In the genomic region with DNA sequence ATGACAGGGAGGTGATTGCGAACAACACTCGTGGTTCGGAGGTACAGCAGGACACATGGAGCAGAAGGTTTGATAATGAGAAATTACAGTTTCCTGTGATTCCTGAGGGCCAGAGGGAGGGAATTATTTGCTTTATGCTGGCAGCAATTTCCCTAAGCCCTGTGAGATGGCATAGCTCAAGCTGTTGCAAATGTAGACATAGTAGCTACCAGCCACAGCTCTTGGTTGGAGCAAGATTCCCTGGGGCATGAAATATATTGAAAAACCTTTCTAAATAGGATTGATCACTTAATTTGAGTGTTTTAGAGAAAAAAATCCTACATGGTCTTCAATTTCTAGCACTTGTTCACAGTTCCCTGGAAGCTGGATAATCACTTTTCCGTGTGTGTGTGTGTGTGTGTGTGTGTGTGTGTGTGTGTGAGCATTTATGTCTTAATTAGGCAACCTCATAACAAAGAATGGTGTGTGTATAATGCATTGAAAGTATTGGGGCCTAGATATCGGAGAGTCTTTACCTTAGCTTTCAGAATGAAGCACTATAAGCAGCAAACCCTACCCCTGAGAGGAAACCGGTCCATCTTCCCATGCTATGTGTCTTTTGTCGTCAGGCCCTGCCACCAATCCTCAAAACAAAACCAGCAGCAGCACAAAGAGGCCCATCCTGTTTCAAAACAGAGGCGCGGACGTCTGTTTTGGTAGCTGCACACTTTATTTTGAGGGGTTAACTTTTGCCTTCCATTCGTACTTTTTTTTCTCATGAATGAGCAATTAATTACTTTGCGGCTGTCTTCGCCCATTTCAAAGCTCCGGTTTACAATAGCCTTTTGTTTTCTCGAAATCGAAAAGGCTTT, we compare ENCODE assay signal across 12 mouse cellular contexts.
DNase-seq lines count a peak whose midpoint lies in the region; ATAC-seq lines count a peak whose summit lies in the region.
"Had no signal": no experiment of that assay in that cellular context is flagged by ENCODE, and none has a peak within 500 bp of the region (broad histone marks: within the 10 kb centered on the region; RNA-seq: fewer than 3 reads in every experiment).

No protein-coding gene starts in this region.

- 0 out of 2 replicates have a peak overlapping the region, but pooled peaks have one; percentile 10 for H3K4me2 ChIP-seq in kidney, embryonic 16.5 days (replicated peaks; ENCODE audit: low read depth, low read length)
- peak overlapping the region; percentile 17; the same call in 1 of the 2 replicates for H3K4me2 ChIP-seq in hindbrain, embryonic 11.5 days (replicated peaks; ENCODE audit: low read depth, low read length)
- H3K4me2 ChIP-seq in midbrain, embryonic 16.5 days (ENCODE audit: low read length): peak overlapping the region; percentile 26; the same call in 1 of the 2 replicates
- H3K4me2 ChIP-seq in heart, embryonic 11.5 days: no peak overlapping the region
- H3K4me2 ChIP-seq: limb, embryonic 13.5 days; lung, embryonic 15.5 days had no signal

- no peak for ATAC-seq in kidney, embryonic 16.5 days (ENCODE audit: low FRiP score, low TSS enrichment)
- ATAC-seq in hindbrain, embryonic 11.5 days (ENCODE audit: low FRiP score): peak; percentile 38; the same call in 1 of the 2 replicates
- ATAC-seq in midbrain, embryonic 16.5 days: 0 out of 2 replicates have a peak, but pooled peaks have one; percentile 45
- no peak for ATAC-seq in heart, embryonic 11.5 days (replicated peaks; ENCODE audit: insufficient number of reproducible peaks, low FRiP score, low TSS enrichment)
- ATAC-seq: intestine, postnatal 0 days had no signal

- no peak overlapping the region for H3K4me3 ChIP-seq in kidney, embryonic 16.5 days (ENCODE audit: low read length)
- no peak overlapping the region for H3K4me3 ChIP-seq in hindbrain, embryonic 11.5 days (ENCODE audit: low read depth, low read length)
- no peak overlapping the region for H3K4me3 ChIP-seq in midbrain, embryonic 16.5 days (ENCODE audit: low read depth, low read length)
- no peak overlapping the region for H3K4me3 ChIP-seq in heart, embryonic 11.5 days (ENCODE audit: low read depth, low read length)
- H3K4me3 ChIP-seq: limb, embryonic 13.5 days; lung, embryonic 15.5 days had no signal

- H3K27ac ChIP-seq in kidney, embryonic 16.5 days (ENCODE audit: low read length): no peak overlapping the region
- H3K27ac ChIP-seq in hindbrain, embryonic 11.5 days (ENCODE audit: low read depth, low read length): no peak overlapping the region
- no peak overlapping the region for H3K27ac ChIP-seq in midbrain, embryonic 16.5 days (ENCODE audit: low read length)
- H3K27ac ChIP-seq in heart, embryonic 11.5 days (ENCODE audit: low read depth, low read length): no peak overlapping the region
- H3K27ac ChIP-seq: limb, embryonic 13.5 days; lung, embryonic 15.5 days had no signal

- 53% methylated on average over 16 of the region's 16 CpGs for WGBS in kidney, embryonic 16.5 days
- 33% methylated on average over 16 of the region's 16 CpGs for WGBS in hindbrain, embryonic 11.5 days
- WGBS in midbrain, embryonic 16.5 days: 16% methylated on average over 16 of the region's 16 CpGs
- 73% methylated on average over 16 of the region's 16 CpGs for WGBS in heart, embryonic 11.5 days (ENCODE audit: insufficient replicate concordance)

- DNase-seq in kidney, adult 11 months: no peak
- DNase-seq in hindbrain, embryonic 11.5 days (ENCODE audit: low spot score): peak; percentile 32
- no peak for DNase-seq in urinary bladder, postnatal 4 days (ENCODE audit: low spot score in 2 of 2)
- no peak for DNase-seq in ovary, adult 18-20 months (ENCODE audit: low spot score)
- DNase-seq in heart, adult 18-20 months: no peak
- DNase-seq: cerebellum, postnatal 36 days had no signal

- no peaks in the 10 kb centered on the region for H3K36me3 ChIP-seq in kidney, embryonic 16.5 days (ENCODE audit: insufficient read depth, low read length)
- H3K36me3 ChIP-seq in hindbrain, embryonic 11.5 days (ENCODE audit: control insufficient read depth, insufficient read depth, low read length): no peaks in the 10 kb centered on the region
- no peaks in the 10 kb centered on the region for H3K36me3 ChIP-seq in midbrain, embryonic 16.5 days (ENCODE audit: control insufficient read depth, insufficient read depth, low read length)
- no peaks in the 10 kb centered on the region for H3K36me3 ChIP-seq in heart, embryonic 11.5 days (ENCODE audit: control insufficient read depth, insufficient read depth, low read length)
- H3K36me3 ChIP-seq: limb, embryonic 13.5 days; lung, embryonic 15.5 days had no signal

- H3K4me1 ChIP-seq in kidney, embryonic 16.5 days (ENCODE audit: insufficient read depth, low read length): no peaks in the 10 kb centered on the region
- no peaks in the 10 kb centered on the region for H3K4me1 ChIP-seq in hindbrain, embryonic 11.5 days (replicated peaks; ENCODE audit: control insufficient read depth, insufficient read depth, low read length)
- H3K4me1 ChIP-seq in midbrain, embryonic 16.5 days (ENCODE audit: control insufficient read depth, insufficient read depth, low read length): peaks cover 3% of the 10 kb centered on the region; the same call in 1 of the 2 replicates
- no peaks in the 10 kb centered on the region for H3K4me1 ChIP-seq in heart, embryonic 11.5 days (ENCODE audit: control insufficient read depth, insufficient read depth, low read length)
- H3K4me1 ChIP-seq: limb, embryonic 13.5 days; lung, embryonic 15.5 days had no signal

- H3K9me3 ChIP-seq in kidney, embryonic 16.5 days (ENCODE audit: low read length): no peaks in the 10 kb centered on the region
- H3K9me3 ChIP-seq in hindbrain, embryonic 11.5 days (ENCODE audit: control insufficient read depth, low read length): no peaks in the 10 kb centered on the region
- no peaks in the 10 kb centered on the region for H3K9me3 ChIP-seq in midbrain, embryonic 16.5 days (replicated peaks; ENCODE audit: control insufficient read depth, low read length, poor library complexity, severe bottlenecking)
- H3K9me3 ChIP-seq in heart, embryonic 11.5 days (replicated peaks; ENCODE audit: control insufficient read depth, low read length): no peaks in the 10 kb centered on the region
- H3K9me3 ChIP-seq: limb, embryonic 13.5 days; lung, embryonic 15.5 days had no signal

- H3K9ac ChIP-seq in kidney, embryonic 16.5 days (replicated peaks; ENCODE audit: low read length): no peak overlapping the region
- no peak overlapping the region for H3K9ac ChIP-seq in hindbrain, embryonic 11.5 days (ENCODE audit: low read depth, low read length)
- H3K9ac ChIP-seq in midbrain, embryonic 16.5 days (ENCODE audit: low read depth, low read length): no peak overlapping the region; the same call in 1 of the 2 replicates
- H3K9ac ChIP-seq in heart, embryonic 11.5 days (ENCODE audit: low read depth, low read length): no peak overlapping the region
- H3K9ac ChIP-seq: limb, embryonic 13.5 days; lung, embryonic 15.5 days had no signal

- no peaks in the 10 kb centered on the region for H3K27me3 ChIP-seq in kidney, embryonic 16.5 days (ENCODE audit: insufficient read depth, low read length)
- H3K27me3 ChIP-seq in hindbrain, embryonic 11.5 days (ENCODE audit: control insufficient read depth, insufficient read depth, low read length): no peaks in the 10 kb centered on the region
- H3K27me3 ChIP-seq in midbrain, embryonic 16.5 days (ENCODE audit: control insufficient read depth, insufficient read depth, low read depth, low read length): peaks cover 2% of the 10 kb centered on the region; the same call in 1 of the 2 replicates
- H3K27me3 ChIP-seq in heart, embryonic 11.5 days (ENCODE audit: control insufficient read depth, insufficient read depth, low read length): no peaks in the 10 kb centered on the region
- H3K27me3 ChIP-seq: limb, embryonic 13.5 days; lung, embryonic 15.5 days had no signal

Comparison
In these comparisons a context has a peak if more than half of its experiments do, and no peak if none do; other contexts are left out.
1. ATAC-seq: peak in hindbrain, embryonic 11.5 days (single experiment) and midbrain, embryonic 16.5 days (single experiment); none in kidney, embryonic 16.5 days (single experiment) and heart, embryonic 11.5 days (single experiment).